ENCODE assay signal across 12 mouse cellular contexts in genomic region chr1:80710097-80710541, GRCm38 (mm10). TPM values are rescaled to one million over a fixed set of nuclear protein-coding genes. Genes with fewer than 3 reads are reported as not detected.
DNase-seq lines count a peak whose midpoint lies in the region; ATAC-seq and TF ChIP-seq lines count a peak whose summit lies in the region.
"Had no signal": no experiment of that assay in that cellular context is flagged by ENCODE, and none has a peak within 500 bp of the region (broad histone marks: within the 10 kb centered on the region; RNA-seq: fewer than 3 reads in every experiment).

No protein-coding gene starts in this region.

- WGBS in lung, embryonic 14.5 days = 23% methylated on average over 5 of the region's 5 CpGs
- WGBS in heart, postnatal 0 days = 44% methylated on average over 5 of the region's 5 CpGs
- 26% methylated on average over 5 of the region's 5 CpGs for WGBS in stomach, embryonic 14.5 days
- WGBS in hindbrain, embryonic 11.5 days = 81% methylated on average over 5 of the region's 5 CpGs

- peak; percentile 83 for DNase-seq in heart, adult 11 months
- no peak for DNase-seq in heart, postnatal 14 days
- DNase-seq in lung, embryonic 14.5 days = peak; percentile 88
- no peak for DNase-seq in lung, postnatal 25 days (ENCODE audit: low spot score)
- DNase-seq in heart, postnatal 0 days (ENCODE audit: low spot score) = peak; percentile 43
- DNase-seq in left cerebral cortex, adult 18-20 months (ENCODE audit: low spot score in 2 of 2) = no peak
- no peak for DNase-seq in hindbrain, embryonic 11.5 days (ENCODE audit: low spot score)
- DNase-seq: adrenal gland, postnatal 10 days; cerebellum, adult 11-12 months; thymus, postnatal 14 days had no signal

- TF ChIP-seq CTCF in lung, embryonic 14.5 days (IDR thresholded peaks at IDR 0.05; ENCODE audit: low read depth) = no peak
- no peak for TF ChIP-seq CTCF in heart, postnatal 0 days (IDR thresholded peaks at IDR 0.05; ENCODE audit: low read depth)

- no peak for TF ChIP-seq EP300 in heart, postnatal 0 days (IDR thresholded peaks at IDR 0.05; ENCODE audit: low read depth)

- peak; percentile 91 for ATAC-seq in lung, embryonic 14.5 days (ENCODE audit: insufficient read depth)
- peak; percentile 30; the same call in 1 of the 2 replicates for ATAC-seq in heart, postnatal 0 days (ENCODE audit: insufficient read depth, low read depth)
- peak; percentile 57 for ATAC-seq in stomach, embryonic 14.5 days (ENCODE audit: insufficient number of reproducible peaks, insufficient read depth, low FRiP score, low read depth)
- no peak for ATAC-seq in hindbrain, embryonic 11.5 days (ENCODE audit: low FRiP score)

- H3K27ac ChIP-seq in lung, embryonic 14.5 days (ENCODE audit: low read depth) = peak overlapping the region; percentile 82
- peak overlapping the region; percentile 30 for H3K27ac ChIP-seq in heart, postnatal 0 days (ENCODE audit: low read depth)
- H3K27ac ChIP-seq in stomach, embryonic 14.5 days (ENCODE audit: low read length) = peak overlapping the region; percentile 72; the same call in 1 of the 2 replicates
- no peak overlapping the region for H3K27ac ChIP-seq in hindbrain, embryonic 11.5 days (ENCODE audit: low read depth, low read length)
- H3K27ac ChIP-seq: hindbrain, embryonic 14.5 days had no signal

- no peaks in the 10 kb centered on the region for H3K27me3 ChIP-seq in lung, embryonic 14.5 days (ENCODE audit: insufficient read depth, low read length)
- H3K27me3 ChIP-seq in heart, postnatal 0 days (ENCODE audit: control insufficient read depth, insufficient read depth, low read length) = no peaks in the 10 kb centered on the region
- no peaks in the 10 kb centered on the region for H3K27me3 ChIP-seq in stomach, embryonic 14.5 days (ENCODE audit: control insufficient read depth, insufficient read depth, low read length)
- no peaks in the 10 kb centered on the region for H3K27me3 ChIP-seq in hindbrain, embryonic 11.5 days (ENCODE audit: control insufficient read depth, insufficient read depth, low read length)

- no peak overlapping the region; the same call in 1 of the 2 replicates for H3K4me3 ChIP-seq in lung, embryonic 14.5 days (ENCODE audit: low read depth, low read length)
- no peak overlapping the region for H3K4me3 ChIP-seq in heart, postnatal 0 days (ENCODE audit: low read depth, low read length)
- peak overlapping the region; percentile 8; the same call in 1 of the 2 replicates for H3K4me3 ChIP-seq in stomach, embryonic 14.5 days (ENCODE audit: low read depth, low read length)
- no peak overlapping the region for H3K4me3 ChIP-seq in hindbrain, embryonic 11.5 days (ENCODE audit: low read depth, low read length)

- H3K9ac ChIP-seq in lung, embryonic 14.5 days = no peak overlapping the region
- no peak overlapping the region for H3K9ac ChIP-seq in heart, postnatal 0 days (replicated peaks; ENCODE audit: low read depth, low read length)
- H3K9ac ChIP-seq in stomach, embryonic 14.5 days (replicated peaks; ENCODE audit: low read depth, low read length) = no peak overlapping the region
- no peak overlapping the region for H3K9ac ChIP-seq in hindbrain, embryonic 11.5 days (ENCODE audit: low read depth, low read length)
- H3K9ac ChIP-seq: hindbrain, embryonic 14.5 days had no signal

- peak overlapping the region; percentile 53; the same call in 1 of the 2 replicates for H3K4me2 ChIP-seq in lung, embryonic 14.5 days
- peak overlapping the region; percentile 40 for H3K4me2 ChIP-seq in heart, postnatal 0 days (ENCODE audit: low read depth, low read length)
- H3K4me2 ChIP-seq in stomach, embryonic 14.5 days (replicated peaks; ENCODE audit: low read depth, low read length) = peak overlapping the region; percentile 29; the same call in 1 of the 2 replicates
- H3K4me2 ChIP-seq in hindbrain, embryonic 11.5 days (replicated peaks; ENCODE audit: low read depth, low read length) = no peak overlapping the region
- H3K4me2 ChIP-seq: hindbrain, embryonic 14.5 days had no signal

- H3K9me3 ChIP-seq in lung, embryonic 14.5 days (ENCODE audit: low read depth, low read length) = no peaks in the 10 kb centered on the region
- H3K9me3 ChIP-seq in heart, postnatal 0 days (replicated peaks; ENCODE audit: control insufficient read depth, low read length) = no peaks in the 10 kb centered on the region
- H3K9me3 ChIP-seq in stomach, embryonic 14.5 days (ENCODE audit: control insufficient read depth, low read depth, low read length) = no peaks in the 10 kb centered on the region
- H3K9me3 ChIP-seq in hindbrain, embryonic 11.5 days (ENCODE audit: control insufficient read depth, low read length) = no peaks in the 10 kb centered on the region

- intact Hi-C loops in heart, postnatal 14 days (cut with DNase I) = no loop called here

- H3K4me1 ChIP-seq in lung, embryonic 14.5 days (ENCODE audit: insufficient read depth) = 0 out of 2 replicates have a peak, but pooled peaks cover 4% of the 10 kb centered on the region
- 0 out of 2 replicates have a peak, but pooled peaks cover 6% of the 10 kb centered on the region for H3K4me1 ChIP-seq in heart, postnatal 0 days (ENCODE audit: control insufficient read depth, insufficient read depth)
- peaks cover 19% of the 10 kb centered on the region; the same call in 1 of the 2 replicates for H3K4me1 ChIP-seq in stomach, embryonic 14.5 days (ENCODE audit: control insufficient read depth, insufficient read depth, low read length)
- no peaks in the 10 kb centered on the region for H3K4me1 ChIP-seq in hindbrain, embryonic 11.5 days (replicated peaks; ENCODE audit: control insufficient read depth, insufficient read depth, low read length)

- H3K36me3 ChIP-seq in lung, embryonic 14.5 days (ENCODE audit: insufficient read depth) = no peaks in the 10 kb centered on the region
- no peaks in the 10 kb centered on the region for H3K36me3 ChIP-seq in heart, postnatal 0 days (replicated peaks; ENCODE audit: control insufficient read depth, insufficient read depth, low read length)
- H3K36me3 ChIP-seq in stomach, embryonic 14.5 days (ENCODE audit: control insufficient read depth, insufficient read depth, low read length) = no peaks in the 10 kb centered on the region
- H3K36me3 ChIP-seq in hindbrain, embryonic 11.5 days (ENCODE audit: control insufficient read depth, insufficient read depth, low read length) = no peaks in the 10 kb centered on the region

RNA-seq across cellular contexts. Expression of gene Dock10, which starts 48.2 kb away (rescaled TPM):
- total RNA-seq in heart, postnatal 14 days (2021) = 1 to 10 TPM; 8.0 to 8.4 TPM
- 4.9 and 5.7 TPM in 2 replicates for polyA plus RNA-seq in lung, embryonic 14.5 days (2014; fragmentation: Nextera tagmentation; extraction: Ambion mirVana)
- 2.0 and 5.2 TPM in 2 replicates for total RNA-seq in heart, postnatal 0 days (2014; rRNA removed; ENCODE audit: low replicate concordance)
- polyA plus RNA-seq in heart, postnatal 0 days (2015; fragmentation: Nextera tagmentation; extraction: Ambion mirVana) = 0.89 and 1.2 TPM in 2 replicates
- polyA plus RNA-seq in stomach, embryonic 14.5 days (2014; fragmentation: Nextera tagmentation; extraction: Ambion mirVana) = 9.4 and 11.9 TPM in 2 replicates
- 10 to 100 TPM; 20.8 to 28.3 TPM for total RNA-seq in left cerebral cortex, adult 18-20 months (2021)
- polyA plus RNA-seq in hindbrain, embryonic 11.5 days (2014; fragmentation: Nextera tagmentation; extraction: Ambion mirVana) = 4.3 and 4.7 TPM in 2 replicates

Comparison
In these comparisons a context has a peak if more than half of its experiments do, and no peak if none do; other contexts are left out.
1. DNase-seq: peak in heart, adult 11 months (single experiment), lung, embryonic 14.5 days (single experiment) and heart, postnatal 0 days (single experiment); none in heart, postnatal 14 days (0 of 2), lung, postnatal 25 days (single experiment), left cerebral cortex, adult 18-20 months (0 of 2) and hindbrain, embryonic 11.5 days (single experiment).